Mouse (Mus musculus): ENCODE measurements around the gene Ankrd6.

- TF ChIP-seq CTCF (IDR thresholded peaks at IDR 0.05; ENCODE audit: control insufficient read depth, insufficient read depth, insufficient read length) (no peak), MYOD1 (IDR thresholded peaks at IDR 0.05; ENCODE audit: control insufficient read depth, insufficient read length, low read depth) (no peak), CEBPB (IDR thresholded peaks at IDR 0.05; ENCODE audit: low read depth) (no peak), MAX (IDR thresholded peaks at IDR 0.05) (no peak), MYOG (IDR thresholded peaks at IDR 0.05; ENCODE audit: control insufficient read depth, extremely low read depth, insufficient read length) (no peak), USF1 (IDR thresholded peaks at IDR 0.05; ENCODE audit: low read depth) (no peak), FOSL1 (IDR thresholded peaks at IDR 0.05; ENCODE audit: insufficient read depth, low read length, poor library complexity, severe bottlenecking) (no peak)
Measured at GRCm38 (mm10) chr4:32989346-32989745, 38.7 kb upstream of the Ankrd6 start.
